Comparison of ENCODE assay signal across 7 mouse cellular contexts in genomic region chr11:84780143-84780870, GRCm38 (mm10). TPM values are rescaled to one million over a fixed set of nuclear protein-coding genes. Genes with fewer than 3 reads are reported as not detected.
DNase-seq lines count a peak whose midpoint lies in the region; ATAC-seq and TF ChIP-seq lines count a peak whose summit lies in the region.

No protein-coding gene starts in this region.

- no peak overlapping the region; the same call in 1 of the 2 replicates for H3K4me3 ChIP-seq in neural tube, embryonic 12.5 days
- peak overlapping the region; percentile 7; the same call in 1 of the 2 replicates for H3K4me3 ChIP-seq in forebrain, embryonic 13.5 days
- no peak overlapping the region for H3K4me3 ChIP-seq in hindbrain, postnatal 0 days (ENCODE audit: low read length)
- H3K4me3 ChIP-seq in neural tube, embryonic 14.5 days (ENCODE audit: low read depth, low read length): no peak overlapping the region

- H3K4me1 ChIP-seq in neural tube, embryonic 12.5 days: peaks cover 21% of the 10 kb centered on the region
- H3K4me1 ChIP-seq in forebrain, embryonic 13.5 days: peaks cover 33% of the 10 kb centered on the region
- no peaks in the 10 kb centered on the region; the same call in 1 of the 2 replicates for H3K4me1 ChIP-seq in hindbrain, postnatal 0 days (ENCODE audit: insufficient read depth, low read length)
- H3K4me1 ChIP-seq in neural tube, embryonic 14.5 days (ENCODE audit: control insufficient read depth, insufficient read depth, low read length): peaks cover 14% of the 10 kb centered on the region; the same call in 1 of the 2 replicates

- H3K36me3 ChIP-seq in neural tube, embryonic 12.5 days: no peaks in the 10 kb centered on the region
- H3K36me3 ChIP-seq in forebrain, embryonic 13.5 days (ENCODE audit: poor library complexity, severe bottlenecking): no peaks in the 10 kb centered on the region
- H3K36me3 ChIP-seq in hindbrain, postnatal 0 days (ENCODE audit: insufficient read depth, low read length): no peaks in the 10 kb centered on the region
- no peaks in the 10 kb centered on the region for H3K36me3 ChIP-seq in neural tube, embryonic 14.5 days (ENCODE audit: control insufficient read depth, insufficient read depth, low read length)

- peak overlapping the region; percentile 50 for H3K4me2 ChIP-seq in neural tube, embryonic 12.5 days (replicated peaks)
- H3K4me2 ChIP-seq in forebrain, embryonic 13.5 days: peak overlapping the region; percentile 51
- H3K4me2 ChIP-seq in hindbrain, postnatal 0 days (ENCODE audit: low read depth, low read length): peak overlapping the region; percentile 13
- H3K4me2 ChIP-seq in neural tube, embryonic 14.5 days (ENCODE audit: low read depth, low read length): peak overlapping the region; percentile 25; the same call in 1 of the 2 replicates

- no peak for TF ChIP-seq CTCF in hindbrain, postnatal 0 days (IDR thresholded peaks at IDR 0.05; ENCODE audit: low read depth)

- peak; percentile 71 for ATAC-seq in neural tube, embryonic 12.5 days (ENCODE audit: low FRiP score, low read depth)
- peak; percentile 81 for ATAC-seq in forebrain, embryonic 13.5 days
- ATAC-seq in hindbrain, postnatal 0 days: peak; percentile 77
- peak; percentile 65; the same call in 1 of the 2 replicates for ATAC-seq in neural tube, embryonic 14.5 days (ENCODE audit: low read depth)
- ATAC-seq in monocyte, adult 5-6 weeks (replicated peaks; ENCODE audit: insufficient number of reproducible peaks, low FRiP score, low TSS enrichment, poor library complexity, severe bottlenecking): no peak

- H3K27me3 ChIP-seq in neural tube, embryonic 12.5 days (replicated peaks): peaks cover 14% of the 10 kb centered on the region; the same call in 1 of the 2 replicates
- peaks cover 91% of the 10 kb centered on the region for H3K27me3 ChIP-seq in forebrain, embryonic 13.5 days
- H3K27me3 ChIP-seq in hindbrain, postnatal 0 days (ENCODE audit: insufficient read depth, low read length): no peaks in the 10 kb centered on the region
- H3K27me3 ChIP-seq in neural tube, embryonic 14.5 days (ENCODE audit: control insufficient read depth, insufficient read depth, low read length): no peaks in the 10 kb centered on the region

- DNase-seq in neural tube, embryonic 10.5 days (ENCODE audit: extremely low spot score, low spot score): no peak
- DNase-seq in hindbrain, postnatal 0 days (ENCODE audit: low spot score): peak; percentile 69
- DNase-seq in right cerebral cortex, adult 18-20 months: no peak

- no peak overlapping the region for H3K27ac ChIP-seq in neural tube, embryonic 12.5 days
- 0 out of 2 replicates have a peak overlapping the region, but pooled peaks have one; percentile 19 for H3K27ac ChIP-seq in forebrain, embryonic 13.5 days
- no peak overlapping the region for H3K27ac ChIP-seq in hindbrain, postnatal 0 days
- no peak overlapping the region for H3K27ac ChIP-seq in neural tube, embryonic 14.5 days (ENCODE audit: low read depth, low read length)

- no peaks in the 10 kb centered on the region for H3K9me3 ChIP-seq in neural tube, embryonic 12.5 days
- H3K9me3 ChIP-seq in forebrain, embryonic 13.5 days (replicated peaks): no peaks in the 10 kb centered on the region
- no peaks in the 10 kb centered on the region for H3K9me3 ChIP-seq in hindbrain, postnatal 0 days (ENCODE audit: low read length)
- no peaks in the 10 kb centered on the region for H3K9me3 ChIP-seq in neural tube, embryonic 14.5 days (ENCODE audit: control insufficient read depth, low read length)

- WGBS in neural tube, embryonic 12.5 days: 3% methylated on average over 19 of the region's 19 CpGs
- under 1% methylated on average over 19 of the region's 19 CpGs for WGBS in forebrain, embryonic 13.5 days
- 5% methylated on average over 19 of the region's 19 CpGs for WGBS in hindbrain, postnatal 0 days
- WGBS in neural tube, embryonic 14.5 days: 1% methylated on average over 19 of the region's 19 CpGs

- H3K9ac ChIP-seq in neural tube, embryonic 12.5 days: no peak overlapping the region
- no peak overlapping the region for H3K9ac ChIP-seq in forebrain, embryonic 13.5 days
- no peak overlapping the region for H3K9ac ChIP-seq in hindbrain, postnatal 0 days (replicated peaks; ENCODE audit: low read length)
- no peak overlapping the region for H3K9ac ChIP-seq in neural tube, embryonic 14.5 days (replicated peaks; ENCODE audit: low read depth, low read length)

RNA-seq across cellular contexts. Expression of gene Mrm1, which starts 39.0 kb away (rescaled TPM):
- polyA plus RNA-seq in neural tube, embryonic 12.5 days (2016; fragmentation: Nextera tagmentation; extraction: Ambion mirVana): 8.9 and 10.5 TPM in 2 replicates
- 8.9 and 12.3 TPM in 2 replicates for polyA plus RNA-seq in forebrain, embryonic 13.5 days (2015; fragmentation: Nextera tagmentation; extraction: Ambion mirVana)
- total RNA-seq in hindbrain, postnatal 0 days (2014; rRNA removed): 15.0 and 23.0 TPM in 2 replicates
- 17.1 and 20.9 TPM in 2 replicates for polyA plus RNA-seq in hindbrain, postnatal 0 days (2015; fragmentation: Nextera tagmentation; extraction: Ambion mirVana)
- polyA plus RNA-seq in neural tube, embryonic 14.5 days (2014; fragmentation: Nextera tagmentation; extraction: Ambion mirVana): 13.3 and 13.5 TPM in 2 replicates
- total RNA-seq in monocyte, adult 5-6 weeks (2017): 5.7 to 8.8 TPM (median 6.3 TPM) in 3 replicates

RNA-seq across cellular contexts. Expression of gene Dhrs11, which starts 48.5 kb away (rescaled TPM):
- 8.2 and 8.9 TPM in 2 replicates for polyA plus RNA-seq in neural tube, embryonic 12.5 days (2016; fragmentation: Nextera tagmentation; extraction: Ambion mirVana)
- 3.6 and 3.8 TPM in 2 replicates for polyA plus RNA-seq in forebrain, embryonic 13.5 days (2015; fragmentation: Nextera tagmentation; extraction: Ambion mirVana)
- total RNA-seq in hindbrain, postnatal 0 days (2014; rRNA removed): 12.4 and 14.3 TPM in 2 replicates
- 13.8 and 16.4 TPM in 2 replicates for polyA plus RNA-seq in hindbrain, postnatal 0 days (2015; fragmentation: Nextera tagmentation; extraction: Ambion mirVana)
- 7.9 and 9.9 TPM in 2 replicates for polyA plus RNA-seq in neural tube, embryonic 14.5 days (2014; fragmentation: Nextera tagmentation; extraction: Ambion mirVana)
- 10.3 to 11.0 TPM (median 10.3 TPM) in 3 replicates for total RNA-seq in monocyte, adult 5-6 weeks (2017)
